Mouse (Mus musculus) T-helper 1 cell (primary cell): ENCODE data around the gene Rfc4.

ENCODE experiments used
- in situ Hi-C: fragments of 300-600 bp; cut with MboI, MseI; formaldehyde crosslinking; loops from one replicate; pipeline ENCODE4 v1.15.1; 2025; ENCODE audit warnings: high pct_unique_total_duplicates

The Rfc4 gene

DNA sequence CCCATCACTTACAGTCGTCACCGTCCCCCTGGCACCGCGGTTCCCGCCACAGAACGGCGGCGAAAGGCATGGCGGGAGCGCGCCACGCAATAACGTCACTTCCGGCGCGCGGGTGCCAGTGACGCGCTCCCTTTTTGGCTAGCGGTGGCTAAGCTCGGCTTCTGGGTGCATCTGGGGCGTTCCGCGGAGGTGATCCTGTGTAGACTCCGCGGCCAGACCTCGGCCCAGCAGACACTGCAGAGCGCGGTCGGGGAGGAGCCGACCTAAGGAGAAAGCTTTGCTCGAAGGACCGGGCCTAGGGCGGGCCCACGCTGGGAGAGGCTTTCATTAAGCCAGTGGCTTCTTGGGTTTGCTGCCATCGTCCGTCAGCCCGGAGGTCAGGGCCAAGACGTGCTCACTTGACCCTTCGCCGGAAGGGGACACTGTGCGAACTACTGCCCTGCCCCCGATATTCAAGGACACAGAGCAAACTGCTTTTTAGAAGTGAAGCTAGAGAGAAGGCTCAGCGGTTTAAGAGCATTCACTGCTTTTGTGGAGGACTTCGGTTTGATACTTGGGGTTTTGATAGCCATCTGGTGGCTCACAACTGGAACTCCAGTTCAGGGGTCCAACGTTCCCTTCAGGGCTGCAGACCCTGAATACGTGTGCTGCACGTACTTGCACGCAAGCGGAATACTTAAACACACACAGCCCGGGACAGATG lies at the start of gene Rfc4:
TSS of gene Rfc4 (minus strand) at position 65 of the 703 bp plus-strand sequence.
- in situ Hi-C loops = loop anchor here (5.0 kb wide), 1 partner anchor 41 kb away; no protein-coding TSS in a partner anchor

DNA sequence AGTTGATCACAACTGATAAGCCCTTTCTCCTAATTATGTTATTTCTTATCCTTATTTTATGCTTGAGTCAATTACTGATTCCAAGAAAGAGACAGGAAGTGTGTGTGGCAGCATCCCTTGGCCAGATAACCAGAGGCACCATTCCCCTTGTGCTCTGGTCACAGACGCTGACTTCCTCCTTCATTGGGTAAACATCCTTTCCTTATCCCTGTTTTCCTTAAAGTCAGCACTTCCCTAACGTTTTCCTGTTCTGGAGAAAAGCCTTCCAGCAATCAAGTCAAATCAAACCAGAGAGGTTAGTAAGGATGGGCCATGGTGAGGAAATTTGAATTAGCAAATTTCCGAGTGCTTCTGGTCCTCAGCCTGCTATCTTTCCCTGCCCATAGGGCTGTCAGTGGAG lies 48.4 kb upstream of the Rfc4 start:
- in situ Hi-C loops = loop anchor here (5.0 kb wide), 1 partner anchor 56 kb away; no protein-coding TSS in a partner anchor

DNA sequence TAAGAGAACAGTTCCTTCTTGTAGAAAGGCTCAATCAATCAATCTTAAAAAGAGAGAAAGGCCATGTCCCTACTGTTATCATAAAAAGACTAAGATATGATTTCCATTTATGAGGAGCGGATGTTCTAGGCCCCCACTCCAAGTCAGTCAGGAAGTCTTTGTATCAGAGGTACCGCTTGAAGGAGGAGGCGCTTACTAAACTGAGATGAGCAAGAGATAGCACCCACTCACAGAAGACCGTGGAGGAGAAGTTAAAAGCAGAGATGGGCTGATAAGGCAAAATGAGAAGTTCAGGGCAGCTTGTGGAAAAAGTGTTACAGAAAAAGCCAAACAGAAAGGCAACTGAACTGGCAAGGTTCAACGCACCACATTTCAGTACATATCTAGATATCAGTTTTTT lies 47.3 kb upstream of the Rfc4 start:
- in situ Hi-C loops = loop anchor here (5.0 kb wide), 1 partner anchor 57 kb away; no protein-coding TSS in a partner anchor

DNA sequence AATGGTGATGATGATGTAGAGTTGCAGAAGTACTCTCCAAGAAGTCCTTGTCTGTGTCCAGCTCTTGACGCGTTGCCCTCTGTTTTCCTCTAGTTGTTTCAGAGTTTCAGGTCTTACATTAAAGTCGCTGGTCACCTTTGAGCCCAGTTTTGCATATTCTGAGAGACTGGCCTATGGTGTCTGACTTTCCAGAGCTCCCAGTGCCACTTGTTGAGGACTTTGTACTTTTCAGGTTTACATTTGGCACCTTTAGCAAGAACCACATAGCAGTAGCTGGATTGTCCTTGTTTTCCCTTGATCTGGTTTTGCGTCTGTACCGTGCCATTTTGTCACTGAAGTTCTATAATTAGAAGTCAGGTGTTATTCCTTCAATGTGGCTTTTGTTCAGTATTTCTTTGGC lies 46.4 kb upstream of the Rfc4 start:
- in situ Hi-C loops = no loop called here

DNA sequence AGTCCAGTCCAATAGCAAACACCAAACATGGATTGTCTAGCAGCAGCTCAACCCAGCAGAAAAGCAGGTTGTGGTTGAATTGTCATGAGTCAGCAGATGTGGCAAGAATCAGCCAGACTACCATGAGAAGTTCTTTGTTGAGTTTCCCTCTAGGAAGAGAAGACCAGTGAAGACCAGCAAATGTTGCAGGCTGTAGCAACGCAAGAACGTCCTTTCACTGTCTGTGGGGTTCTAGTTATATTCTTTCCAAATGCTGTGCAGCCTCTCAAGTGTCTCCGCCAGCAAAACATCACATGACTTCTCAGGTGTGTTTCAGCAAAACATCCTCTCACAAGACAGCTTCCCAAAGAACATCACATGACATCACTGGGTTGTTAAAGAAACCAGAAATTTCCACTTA lies 43.3 kb upstream of the Rfc4 start:
- in situ Hi-C loops = no loop called here

DNA sequence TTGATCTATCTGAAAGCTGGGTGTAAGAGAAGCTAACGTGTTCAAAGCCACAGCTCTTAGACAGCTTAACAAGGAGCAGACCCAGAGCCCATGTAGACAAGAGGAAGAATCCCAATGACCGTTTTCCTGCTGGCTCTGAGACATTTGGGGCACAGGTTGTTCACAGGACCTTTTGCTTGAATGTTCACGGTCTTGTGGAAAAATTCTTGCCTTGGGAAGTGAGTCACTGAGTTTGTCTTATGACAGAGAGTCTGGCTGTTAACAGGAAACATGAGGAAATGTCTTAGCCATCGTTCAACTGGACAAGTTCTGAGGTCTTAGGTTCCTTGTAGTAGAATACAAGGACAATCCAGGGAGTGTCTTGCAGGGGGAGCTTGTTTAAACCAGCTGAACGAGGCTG lies 39.5 kb upstream of the Rfc4 start:
- in situ Hi-C loops = no loop called here

DNA sequence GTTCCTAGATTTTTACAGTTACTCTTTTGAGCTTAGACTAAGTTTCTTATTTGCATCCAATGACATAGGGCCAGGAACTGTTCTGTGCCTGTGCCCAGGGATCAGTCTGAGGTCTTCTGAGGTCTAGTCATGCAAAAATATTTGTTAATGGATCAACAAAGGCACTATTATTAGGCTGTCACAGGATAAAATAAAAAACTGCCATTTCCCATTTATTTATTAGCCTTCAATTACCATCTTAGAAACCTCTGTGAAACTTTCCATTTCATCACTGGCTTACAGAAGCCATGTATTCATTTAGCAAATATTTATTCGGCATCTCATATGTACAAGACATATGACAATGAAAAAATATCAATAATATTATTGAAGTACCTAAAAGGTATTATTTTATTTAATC lies 39.1 kb upstream of the Rfc4 start:
- in situ Hi-C loops = no loop called here

DNA sequence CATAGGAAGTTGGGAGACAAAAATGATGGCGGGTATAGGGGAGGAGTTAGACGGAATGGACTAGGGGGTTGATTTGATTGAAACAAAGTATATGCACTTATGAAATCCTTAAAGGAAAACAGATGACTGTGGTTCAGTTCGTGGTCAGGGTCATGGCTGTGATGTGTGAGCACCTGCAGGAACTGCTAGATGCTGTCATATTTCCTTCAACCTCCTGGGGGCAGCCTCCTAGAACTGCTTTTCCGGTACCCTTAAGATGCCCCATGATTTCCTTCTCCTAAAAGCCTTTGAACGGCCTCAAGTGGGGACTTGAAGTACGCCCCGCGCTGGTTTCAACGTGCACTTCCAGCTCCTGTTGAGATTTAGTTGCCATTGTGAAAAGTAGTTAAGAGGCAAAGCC lies 37.9 kb upstream of the Rfc4 start:
- in situ Hi-C loops = no loop called here

DNA sequence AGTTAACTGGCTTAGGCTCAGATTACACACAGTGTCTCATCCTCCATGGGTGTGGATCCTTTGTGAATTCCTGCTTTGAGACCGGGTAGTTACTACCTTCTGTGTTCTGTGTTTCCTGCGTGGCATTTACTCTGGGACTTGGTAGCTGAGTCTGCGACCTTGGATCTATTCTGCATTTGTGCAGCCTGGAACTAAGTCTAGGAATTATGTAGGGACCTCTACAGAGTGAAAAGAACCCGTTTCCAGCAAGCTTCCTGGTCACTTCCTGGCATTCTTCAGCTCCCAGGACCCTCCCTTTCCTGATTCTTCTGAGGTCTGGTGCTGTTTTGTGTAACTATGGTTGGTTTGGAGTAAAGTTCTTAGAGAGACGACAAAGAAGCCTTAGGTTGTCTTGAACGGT lies 36.9 kb upstream of the Rfc4 start:
- in situ Hi-C loops = no loop called here

DNA sequence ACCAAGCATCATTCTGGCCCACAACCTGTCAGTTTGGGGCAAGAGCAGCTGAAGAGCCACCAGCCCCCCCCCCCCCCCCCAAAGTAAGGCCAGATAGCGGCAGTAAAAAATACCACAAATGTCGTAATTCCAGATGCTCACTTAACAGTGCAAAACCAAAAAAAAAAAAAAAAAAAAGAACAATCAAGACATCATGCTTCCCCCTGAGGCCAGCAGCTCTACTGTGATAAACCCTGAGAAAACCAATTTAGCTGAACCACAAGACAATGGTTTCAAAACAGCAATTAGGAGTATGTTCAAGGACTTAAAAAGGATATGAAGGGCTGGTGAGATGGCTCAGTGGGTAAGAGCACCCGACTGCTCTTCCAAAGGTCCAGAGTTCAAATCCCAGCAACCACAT lies 34.6 kb upstream of the Rfc4 start:
- in situ Hi-C loops = no loop called here

DNA sequence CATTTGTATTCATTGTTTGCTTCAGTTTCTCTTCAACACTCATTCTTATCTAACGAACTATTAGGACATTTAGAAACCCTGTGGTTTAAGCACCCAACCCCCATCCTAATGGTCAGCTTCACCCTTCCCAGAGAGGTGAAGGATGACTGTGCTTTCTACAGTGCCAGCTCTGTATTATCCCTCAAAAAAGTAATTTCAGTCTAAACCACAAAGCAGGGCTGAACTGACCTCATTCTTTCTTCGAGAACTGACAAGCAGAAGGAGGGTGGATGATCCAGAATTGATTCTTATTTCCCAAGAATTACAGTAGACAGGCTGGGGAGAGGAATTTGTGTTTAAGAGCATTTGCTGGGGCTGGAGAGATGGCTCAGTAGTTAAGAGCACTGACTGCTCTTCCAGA lies 32.2 kb upstream of the Rfc4 start:
- in situ Hi-C loops = loop anchor here (10.0 kb wide), 1 partner anchor 1205 kb away; no protein-coding TSS in a partner anchor

DNA sequence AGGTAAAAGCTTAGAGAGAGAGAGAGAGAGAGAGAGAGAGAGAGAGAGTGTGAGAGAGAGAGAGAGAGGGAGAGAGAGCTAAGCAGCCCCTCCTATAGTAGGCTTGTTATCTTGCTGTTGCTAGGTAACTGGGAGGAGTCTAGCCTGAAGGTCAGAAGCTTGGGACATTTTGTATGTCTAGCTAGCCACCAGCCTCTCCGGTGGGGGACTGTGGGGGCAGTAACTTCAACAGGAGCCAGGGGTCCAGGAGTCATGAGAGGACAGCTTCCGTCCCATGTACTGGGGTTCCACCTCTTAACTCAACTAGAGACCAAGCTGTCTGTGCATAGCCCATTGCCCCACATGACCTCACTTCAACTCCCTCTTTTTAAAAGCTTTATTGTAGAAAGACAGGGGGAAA lies 31.4 kb upstream of the Rfc4 start:
- in situ Hi-C loops = loop anchor here (10.0 kb wide), 1 partner anchor 1206 kb away; no protein-coding TSS in a partner anchor

DNA sequence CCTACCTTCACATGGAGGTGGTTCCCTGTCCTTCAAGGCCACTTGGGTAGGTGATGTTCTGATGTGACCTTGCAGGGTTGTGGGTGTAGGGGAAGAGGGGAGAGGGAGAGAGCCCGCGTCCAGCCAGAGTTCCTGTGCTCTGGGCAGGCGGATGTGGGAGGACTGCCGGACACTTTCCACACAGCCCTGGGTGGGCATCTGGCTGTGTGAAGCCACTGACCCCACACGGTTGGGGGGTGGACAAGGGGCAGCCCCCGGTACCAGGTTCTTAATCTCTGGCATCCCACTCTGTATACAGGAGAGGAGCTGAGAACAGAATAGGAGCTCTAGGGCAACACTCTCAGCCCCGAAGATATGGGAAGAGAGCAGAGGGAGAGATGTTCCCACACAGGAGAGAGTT lies 30.8 kb upstream of the Rfc4 start:
- in situ Hi-C loops = loop anchor here (10.0 kb wide), 1 partner anchor 1207 kb away; no protein-coding TSS in a partner anchor

DNA sequence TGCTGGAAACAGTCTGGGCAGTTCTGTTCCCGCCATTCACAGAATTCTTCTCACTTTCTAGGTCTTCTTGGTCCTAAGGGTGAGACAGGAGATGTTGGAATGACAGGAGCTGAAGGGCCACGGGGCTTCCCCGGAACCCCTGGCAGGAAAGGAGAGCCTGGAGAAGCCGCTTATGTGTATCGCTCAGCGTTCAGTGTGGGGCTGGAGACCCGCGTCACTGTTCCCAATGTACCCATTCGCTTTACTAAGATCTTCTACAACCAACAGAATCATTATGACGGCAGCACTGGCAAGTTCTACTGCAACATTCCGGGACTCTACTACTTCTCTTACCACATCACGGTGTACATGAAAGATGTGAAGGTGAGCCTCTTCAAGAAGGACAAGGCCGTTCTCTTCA lies 29.5 kb upstream of the Rfc4 start:
- in situ Hi-C loops = loop anchor here (10.0 kb wide), 1 partner anchor 1208 kb away; no protein-coding TSS in a partner anchor

DNA sequence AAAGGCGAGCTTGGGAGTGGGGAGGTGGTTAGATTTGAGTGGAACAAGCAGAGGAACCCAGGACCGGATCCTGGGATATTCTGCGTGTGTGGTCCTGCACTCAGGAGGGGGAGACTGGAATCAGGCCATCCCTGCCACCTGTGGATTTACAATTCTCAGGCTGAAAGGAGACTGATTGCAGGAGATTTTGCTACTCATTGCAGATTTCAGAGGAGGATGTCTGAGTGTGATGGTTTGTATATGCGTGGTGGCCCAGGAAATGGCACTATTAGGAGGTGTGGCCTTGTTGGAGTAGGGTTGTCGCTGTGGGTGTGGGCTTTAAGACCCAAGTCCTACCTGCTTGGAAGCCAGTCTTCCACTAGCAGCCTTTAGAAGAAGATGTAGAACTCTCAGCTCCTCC lies 26.7 kb upstream of the Rfc4 start:
- in situ Hi-C loops = loop anchor here (10.0 kb wide), 1 partner anchor 1211 kb away; no protein-coding TSS in a partner anchor

DNA sequence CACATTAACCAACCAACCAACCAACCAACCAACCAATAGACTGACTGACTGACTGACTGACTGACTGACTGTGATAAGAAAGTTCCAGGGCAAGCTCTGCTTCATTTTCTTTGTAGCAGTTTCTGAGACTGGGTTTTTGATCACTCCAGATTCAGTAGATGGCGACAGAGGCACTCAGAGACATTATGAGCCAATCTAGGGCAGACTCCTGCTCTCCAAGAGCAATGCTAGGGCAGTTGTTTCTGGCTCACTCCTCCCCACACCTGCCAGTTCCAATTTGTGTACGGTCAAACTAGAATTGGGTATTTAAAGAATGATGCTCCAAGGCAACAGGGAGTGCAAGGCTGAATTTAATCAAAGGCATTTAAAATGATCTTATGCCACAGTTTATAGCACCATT lies 23.9 kb upstream of the Rfc4 start:
- in situ Hi-C loops = loop anchor here (10.0 kb wide), 1 partner anchor 1213 kb away; no protein-coding TSS in a partner anchor

DNA sequence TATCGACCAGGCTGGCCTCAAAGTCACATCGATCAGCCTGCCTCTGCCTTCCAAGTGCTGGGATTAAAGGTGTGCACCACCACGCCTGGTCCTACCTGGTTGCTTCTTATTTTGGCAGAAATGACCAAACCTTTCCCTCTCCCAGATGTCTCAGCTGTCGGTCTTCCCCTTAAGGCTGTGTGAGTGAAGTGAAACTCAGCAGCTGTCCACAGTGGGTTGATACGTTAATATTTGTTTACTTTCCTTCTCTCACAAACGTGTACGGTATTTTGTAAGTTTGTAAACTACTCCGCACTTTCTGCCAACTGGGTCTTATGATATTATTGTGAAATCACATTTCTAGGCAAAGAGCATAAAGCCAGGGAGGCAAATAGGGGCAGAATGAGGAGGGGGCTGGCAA lies 21.9 kb upstream of the Rfc4 start:
- in situ Hi-C loops = loop anchor here (5.0 kb wide), 1 partner anchor 253 kb away; no protein-coding TSS in a partner anchor

DNA sequence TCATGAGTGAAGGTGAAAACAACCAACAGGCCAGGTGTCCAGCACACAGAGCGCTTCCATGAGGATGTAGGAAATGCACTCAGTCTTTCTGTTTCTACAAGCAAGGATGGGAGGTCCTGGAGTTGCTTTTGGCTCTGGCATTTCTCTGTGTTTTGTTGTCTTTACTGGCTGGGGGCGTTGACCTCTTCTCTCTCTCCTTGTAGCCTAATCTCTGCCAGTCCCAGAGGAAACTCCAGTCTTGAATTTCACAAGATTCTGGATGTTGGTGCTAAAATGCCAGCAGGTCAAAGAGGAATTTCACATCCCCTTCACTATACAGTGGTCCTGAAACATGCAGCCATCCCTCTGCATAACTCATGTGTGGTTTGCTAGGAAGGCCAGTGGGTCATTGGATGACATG lies 21.4 kb upstream of the Rfc4 start:
- in situ Hi-C loops = loop anchor here (5.0 kb wide), 1 partner anchor 253 kb away; no protein-coding TSS in a partner anchor

DNA sequence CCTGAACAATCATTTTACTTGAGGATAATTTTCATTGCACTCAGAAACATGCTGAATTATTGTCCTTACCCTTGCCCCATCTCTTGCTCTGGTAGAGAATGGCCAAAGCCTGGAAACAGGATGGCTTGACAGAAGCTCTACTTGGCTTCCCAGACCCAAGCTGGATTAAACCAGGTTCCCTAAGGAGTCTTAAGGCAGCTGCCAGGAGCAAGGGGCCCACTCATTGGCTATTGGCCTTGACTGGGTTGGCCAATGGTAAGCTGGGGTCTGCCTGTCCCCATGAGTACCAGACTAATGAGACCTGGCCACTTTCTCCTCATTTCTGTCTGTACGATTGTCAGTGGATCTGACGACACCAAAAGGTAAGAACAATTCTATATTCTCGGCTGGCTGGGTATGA lies 18.7 kb upstream of the Rfc4 start, which contains the start of gene Adipoq:
TSS of gene Adipoq (plus strand) at position 257 of the 400 bp plus-strand sequence.
- in situ Hi-C loops = loop anchor here (5.0 kb wide), 1 partner anchor 256 kb away; no protein-coding TSS in a partner anchor

DNA sequence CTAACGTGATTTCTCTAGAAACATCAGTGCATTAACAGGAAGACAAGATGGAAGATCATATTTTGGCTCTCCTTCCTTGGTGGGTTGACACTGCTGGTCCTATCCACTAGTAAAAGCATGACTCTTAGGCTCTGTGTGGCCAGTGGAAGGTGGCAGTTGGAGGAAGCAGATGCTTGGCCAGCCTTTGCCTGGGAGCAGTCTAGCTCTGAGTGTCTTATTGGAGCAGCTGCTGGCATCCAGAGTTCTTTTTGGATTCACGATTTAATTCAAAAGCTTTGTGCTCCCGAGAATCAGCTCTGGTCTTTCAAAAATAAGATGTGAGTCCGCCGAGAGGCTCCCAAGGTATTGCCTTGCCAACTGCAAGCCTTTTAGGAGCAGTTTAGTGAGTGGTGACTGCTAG lies 17.7 kb upstream of the Rfc4 start:
- in situ Hi-C loops = loop anchor here (5.0 kb wide), 1 partner anchor 257 kb away; no protein-coding TSS in a partner anchor

DNA sequence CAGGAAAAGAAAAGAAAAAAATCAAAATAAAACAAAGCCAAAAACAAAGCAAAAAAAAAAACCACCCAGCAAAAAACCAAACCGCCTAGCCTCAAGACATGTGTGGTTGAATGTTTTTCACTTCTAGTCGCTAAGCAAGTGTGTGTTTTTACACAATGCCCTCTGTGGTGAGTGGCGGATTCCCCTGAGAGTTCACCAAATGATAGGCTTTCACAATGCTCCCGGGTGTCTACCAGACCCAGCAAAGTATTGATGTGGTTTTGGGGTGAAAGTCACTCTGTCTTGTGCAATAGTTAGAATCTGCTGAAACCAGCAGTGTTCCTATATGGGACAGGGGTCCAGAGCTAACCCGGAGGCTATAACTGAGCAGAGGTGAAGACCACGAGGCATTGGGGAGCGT lies 16.8 kb upstream of the Rfc4 start:
- in situ Hi-C loops = no loop called here

DNA sequence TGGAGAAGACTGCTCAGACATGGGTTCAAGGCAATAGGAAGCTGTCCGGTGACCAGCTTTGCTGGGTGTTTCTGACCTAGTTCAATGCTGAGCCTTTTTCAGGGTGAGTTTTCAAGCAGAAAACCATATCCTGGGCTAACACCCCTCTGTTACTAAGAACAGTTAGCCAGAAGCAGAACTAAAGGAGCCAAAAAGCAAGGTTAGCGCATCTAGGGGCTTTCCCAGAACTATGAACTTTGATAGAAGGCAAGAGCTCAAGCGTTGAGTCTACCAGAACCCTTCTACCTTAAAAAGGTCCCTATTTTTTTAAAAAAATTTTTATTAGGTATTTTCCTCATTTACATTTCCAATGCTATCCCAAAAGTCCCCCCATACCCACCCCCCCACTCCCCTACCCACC lies 13.4 kb upstream of the Rfc4 start:
- in situ Hi-C loops = no loop called here

DNA sequence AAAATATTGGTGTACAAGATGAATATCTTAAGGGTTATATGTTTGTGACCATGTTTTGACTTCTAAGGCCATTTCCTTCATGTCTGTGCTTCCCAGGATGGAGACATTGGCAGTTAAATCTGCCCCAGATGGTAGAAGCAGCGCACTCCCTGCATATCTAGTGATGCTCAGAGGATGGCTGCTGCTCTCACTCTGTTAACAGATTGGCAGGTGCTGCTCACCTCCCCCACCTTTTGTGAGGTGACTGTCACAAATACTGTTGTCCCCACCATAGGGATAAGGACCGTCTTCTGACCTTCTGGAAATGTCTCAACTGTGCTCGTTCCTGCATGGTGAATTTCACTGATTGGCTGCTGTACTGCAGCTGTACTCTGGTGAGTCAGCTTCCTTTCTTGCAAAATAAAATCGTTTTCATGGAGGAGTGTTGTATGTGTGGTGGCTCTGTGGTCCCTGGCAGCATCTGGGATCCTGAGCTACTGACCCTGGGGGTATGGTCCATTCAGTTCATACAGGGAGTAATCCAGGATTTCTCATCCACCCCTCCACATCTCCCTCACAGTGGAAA lies 9.0 kb upstream of the Rfc4 start:
- in situ Hi-C loops = loop anchor here (10.0 kb wide), 1 partner anchor 272 kb away; no protein-coding TSS in a partner anchor
